Mouse (Mus musculus) intestine, embryonic 14.5 days (tissue): Measurements from ENCODE around the gene Ddx43. TPM values are rescaled to one million over a fixed set of nuclear protein-coding genes. Genes with fewer than 3 reads are reported as not detected.
A peak's percentile ranks its signal among the peaks of the same experiment; 100 is the strongest.

ENCODE experiments used
- ATAC-seq: fragments of 200-750 bp; cut with Nextera tagmentation; replicated peaks from 2 replicates; pipeline ENCODE4 v1.8.0; 2017; ENCODE audit warnings: low read depth, moderate number of reproducible peaks, moderate TSS enrichment, moderate library complexity; ENCODE audit not compliant: low FRiP score, low TSS enrichment
- DNase-seq: peaks from one replicate; pipeline ENCODE4 v3.0.0-alpha.2; 2018; ENCODE audit warnings: low spot score
- H3K27ac ChIP-seq: fragments of 300-500 bp; sonication (generic); 2 replicates; pipeline ENCODE4 v1.5.1; 2014; ENCODE audit warnings: low read depth, mild to moderate bottlenecking, control low read depth
- H3K27me3 ChIP-seq: fragments of 300-500 bp; sonication (generic); replicated peaks from 2 replicates; pipeline ENCODE4 v1.6.1; 2014; ENCODE audit warnings: low read length, control low read depth; ENCODE audit not compliant: control insufficient read depth, insufficient read depth
- H3K36me3 ChIP-seq: fragments of 300-500 bp; sonication (generic); 2 replicates; pipeline ENCODE4 v1.6.1; 2014; ENCODE audit warnings: low read length, control low read depth; ENCODE audit not compliant: control insufficient read depth, insufficient read depth
- H3K4me1 ChIP-seq: fragments of 300-500 bp; sonication (generic); replicated peaks from 2 replicates; pipeline ENCODE4 v1.6.1; 2014; ENCODE audit warnings: low read length, control low read depth, mixed read lengths; ENCODE audit not compliant: control insufficient read depth, insufficient read depth
- H3K4me2 ChIP-seq: fragments of 300-500 bp; sonication (generic); 2 replicates; pipeline ENCODE4 v1.6.1; 2014; ENCODE audit warnings: low read length
- H3K4me3 ChIP-seq: fragments of 300-500 bp; sonication (generic); 2 replicates; pipeline ENCODE4 v1.5.1; 2014; ENCODE audit warnings: low read depth, low read length, control low read depth, mixed read lengths
- H3K9ac ChIP-seq: fragments of 300-500 bp; sonication (generic); 2 replicates; pipeline ENCODE4 v1.6.1; 2014; ENCODE audit warnings: mild to moderate bottlenecking, low read length
- H3K9me3 ChIP-seq: fragments of 300-500 bp; sonication (generic); 2 replicates; pipeline ENCODE4 v1.6.1; 2016; ENCODE audit warnings: low read length, control low read depth; ENCODE audit not compliant: control insufficient read depth
- WGBS: fragments of 180-500 bp; shearing (Covaris S2); extraction: QIAGEN DNeasy Blood & Tissue Kit; methylation state at CpG from one replicate; pipeline ENCODE4 v1.1.7; 2014; 5-methylcytosine and 5-hydroxymethylcytosine counted together
- polyA plus RNA-seq: library from polyadenylated mRNA; unstranded; fragments of >200 nt; fragmentation: Nextera tagmentation; extraction: Ambion mirVana; gene quantifications from 2 replicates; pipeline ENCODE4 v1.2.1, GENCODE M21; 2014

The Ddx43 gene
- polyA plus RNA-seq, 1 experiment from 2014 or later, result 0.54 TPM

DNA sequence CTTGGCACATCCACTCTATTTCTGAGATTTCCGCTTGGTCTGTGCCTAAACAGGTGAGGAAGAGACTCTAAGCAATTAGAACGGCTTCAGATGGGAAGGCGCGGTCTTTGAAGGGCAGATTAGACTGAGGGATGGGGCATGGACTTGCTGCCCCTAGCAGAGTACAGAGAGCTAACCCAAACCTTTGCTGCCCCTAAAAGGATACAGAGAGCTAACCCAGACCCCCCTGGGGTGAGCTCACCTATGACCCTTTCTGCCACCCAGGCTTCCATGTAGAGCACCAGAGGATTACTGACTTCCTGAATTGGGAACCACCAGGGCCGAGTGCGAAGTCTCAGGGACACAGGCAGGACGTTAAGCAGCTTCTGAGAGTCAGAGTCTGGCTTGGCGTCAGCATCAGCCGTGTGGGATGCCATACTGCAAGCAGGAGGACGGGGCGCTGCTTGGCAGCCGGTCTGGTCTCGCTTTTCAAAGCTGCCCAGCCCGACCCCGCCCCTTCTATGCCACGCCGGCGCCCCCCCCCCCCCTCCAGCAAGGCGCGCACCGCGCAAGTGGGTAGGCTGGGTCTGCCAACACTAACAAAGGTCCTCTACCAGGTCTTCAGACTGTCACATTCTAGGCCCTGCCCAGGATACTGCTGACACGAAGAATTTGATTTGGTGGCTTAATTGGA, 17.3 kb upstream of the Ddx43 start, which contains the start of gene Ooep:
Ooep (minus strand) TSS at position 613 of the 673 bp plus-strand sequence.
- no peak within 1 kb of the TSS for H3K9ac ChIP-seq
- WGBS, result 4% methylated on average over 21 of the region's 23 CpGs
- H3K27ac ChIP-seq, result no peak within 1 kb of the TSS
- H3K27me3 ChIP-seq, result no peaks in the 10 kb centered on the region
- H3K9me3 ChIP-seq, result no peaks in the 10 kb centered on the region
- DNase-seq (no peak), ATAC-seq (peak; percentile 27; the same call in 1 of the 2 replicates)
- peak within 1 kb of the TSS; percentile 44 for H3K4me2 ChIP-seq
- peak within 1 kb of the TSS; percentile 13 for H3K4me3 ChIP-seq
- H3K36me3 ChIP-seq, result no peaks in the 10 kb centered on the region
- 0 out of 2 replicates have a peak, but pooled peaks cover 2% of the 10 kb centered on the region for H3K4me1 ChIP-seq

DNA sequence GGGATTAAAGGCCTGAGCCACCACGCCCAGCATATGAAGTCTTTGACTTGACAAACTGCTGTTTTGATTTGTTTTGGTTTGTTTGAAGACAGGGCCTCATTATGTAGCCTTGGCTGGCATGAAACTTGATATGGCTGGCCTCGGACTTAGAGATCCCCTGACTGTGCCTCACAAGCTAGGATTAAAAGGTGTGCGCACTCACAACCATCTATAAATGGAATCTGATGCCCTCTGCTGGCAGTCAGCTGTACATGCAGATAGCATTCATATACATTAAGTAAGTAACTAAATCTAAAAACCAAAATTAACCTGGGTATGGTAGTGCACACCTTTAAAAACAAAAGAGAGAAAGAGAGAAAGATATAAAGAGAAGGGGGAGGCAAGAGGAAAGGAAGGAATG, 9.7 kb upstream of the Ddx43 start:
- ATAC-seq (no peak), DNase-seq (no peak)
- no peaks in the 10 kb centered on the region; the same call in 1 of the 2 replicates for H3K9me3 ChIP-seq
- H3K27me3 ChIP-seq, result no peaks in the 10 kb centered on the region
- H3K27ac ChIP-seq, result no peak overlapping the region
- H3K4me1 ChIP-seq, result no peaks in the 10 kb centered on the region
- H3K36me3 ChIP-seq, result no peaks in the 10 kb centered on the region
- WGBS, result 51% methylated on average over 3 of the region's 3 CpGs
- H3K9ac ChIP-seq, result no peak overlapping the region
- no peak overlapping the region for H3K4me3 ChIP-seq
- no peak overlapping the region for H3K4me2 ChIP-seq

- no peak overlapping the region for H3K27ac ChIP-seq
- H3K4me3 ChIP-seq, result no peak overlapping the region
- 87% methylated on average over 7 of the region's 7 CpGs for WGBS
- DNase-seq, result no peak
- no peak overlapping the region for H3K4me2 ChIP-seq
- no peak for ATAC-seq
- H3K27me3 ChIP-seq, result no peaks in the 10 kb centered on the region
- no peaks in the 10 kb centered on the region; the same call in 1 of the 2 replicates for H3K9me3 ChIP-seq
- no peaks in the 10 kb centered on the region for H3K4me1 ChIP-seq
- H3K36me3 ChIP-seq, result no peaks in the 10 kb centered on the region
- H3K9ac ChIP-seq, result no peak overlapping the region
These were observed 8.6 kb upstream of the Ddx43 start for GRCm38 (mm10) chr9:78386947-78387346.

DNA sequence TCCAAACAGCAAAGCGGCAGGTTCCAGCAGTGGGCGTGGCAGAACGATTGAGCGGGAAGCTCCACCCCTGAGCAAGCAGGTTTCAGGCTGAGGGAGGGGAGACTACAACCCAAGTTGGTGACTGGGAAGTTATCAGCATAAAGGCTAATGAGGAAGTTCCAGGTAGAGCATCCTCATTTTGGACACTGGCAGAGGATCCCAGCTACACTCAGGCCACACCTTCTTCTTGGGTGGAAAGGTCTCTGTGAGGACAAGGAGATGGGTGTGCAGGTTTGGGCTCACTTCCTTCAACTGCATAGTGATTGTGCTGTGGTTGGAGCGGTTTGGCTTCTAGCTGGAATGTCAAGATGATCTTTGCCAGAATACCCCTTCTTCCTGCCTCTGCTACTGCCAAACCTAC, 5.6 kb upstream of the Ddx43 start:
- 26% methylated on average over 5 of the region's 5 CpGs for WGBS
- no peak for ATAC-seq
- Histone ChIP-seq H3K4me2 (no peak overlapping the region), H3K27me3 (peaks cover 23% of the 10 kb centered on the region), H3K9me3 (no peaks in the 10 kb centered on the region; the same call in 1 of the 2 replicates), H3K27ac (no peak overlapping the region), H3K36me3 (no peaks in the 10 kb centered on the region), H3K4me1 (no peaks in the 10 kb centered on the region), H3K9ac (no peak overlapping the region), H3K4me3 (no peak overlapping the region)
- DNase-seq, result no peak

DNA sequence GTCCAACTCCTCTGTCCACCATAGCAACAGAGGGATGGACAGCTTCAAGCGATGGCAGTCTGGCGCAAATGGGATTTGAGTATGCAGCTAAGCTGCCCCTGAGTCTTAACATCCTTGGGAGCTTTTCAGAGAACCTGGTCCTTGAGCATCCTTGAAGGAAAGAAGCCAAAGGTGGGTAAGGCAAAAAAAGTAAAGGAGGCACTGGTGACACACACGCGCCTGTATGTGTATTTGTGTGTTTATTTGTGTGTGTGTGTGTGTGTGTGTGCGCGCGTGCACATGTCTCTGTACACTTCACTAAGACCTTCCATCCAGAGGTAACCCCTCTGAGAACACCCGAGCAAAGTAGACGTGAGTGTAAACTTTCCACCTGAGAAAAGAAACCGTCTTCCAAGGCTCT, 1.8 kb upstream of the Ddx43 start:
- no peak for ATAC-seq
- Histone ChIP-seq H3K27ac (no peak overlapping the region), H3K4me3 (no peak overlapping the region), H3K9ac (no peak overlapping the region), H3K4me1 (no peaks in the 10 kb centered on the region), H3K9me3 (no peaks in the 10 kb centered on the region), H3K36me3 (no peaks in the 10 kb centered on the region), H3K4me2 (no peak overlapping the region), H3K27me3 (peaks cover 53% of the 10 kb centered on the region)
- no peak for DNase-seq
- 80% methylated on average over 10 of the region's 10 CpGs for WGBS

- Histone ChIP-seq H3K4me2 (no peak overlapping the region), H3K27ac (no peak overlapping the region), H3K27me3 (peaks cover 53% of the 10 kb centered on the region), H3K4me3 (no peak overlapping the region), H3K9ac (no peak overlapping the region), H3K36me3 (no peaks in the 10 kb centered on the region), H3K4me1 (no peaks in the 10 kb centered on the region), H3K9me3 (no peaks in the 10 kb centered on the region)
- WGBS, result 60% methylated on average over 7 of the region's 7 CpGs
- DNase-seq (no peak), ATAC-seq (no peak)
These were observed 975 bp upstream of the Ddx43 start for GRCm38 (mm10) chr9:78394602-78395001.

- no peak overlapping the region for H3K27ac ChIP-seq
- 34% methylated on average over 11 of the region's 11 CpGs for WGBS
These were observed 340 bp upstream of the Ddx43 start for GRCm38 (mm10) chr9:78395244-78395629.

DNA sequence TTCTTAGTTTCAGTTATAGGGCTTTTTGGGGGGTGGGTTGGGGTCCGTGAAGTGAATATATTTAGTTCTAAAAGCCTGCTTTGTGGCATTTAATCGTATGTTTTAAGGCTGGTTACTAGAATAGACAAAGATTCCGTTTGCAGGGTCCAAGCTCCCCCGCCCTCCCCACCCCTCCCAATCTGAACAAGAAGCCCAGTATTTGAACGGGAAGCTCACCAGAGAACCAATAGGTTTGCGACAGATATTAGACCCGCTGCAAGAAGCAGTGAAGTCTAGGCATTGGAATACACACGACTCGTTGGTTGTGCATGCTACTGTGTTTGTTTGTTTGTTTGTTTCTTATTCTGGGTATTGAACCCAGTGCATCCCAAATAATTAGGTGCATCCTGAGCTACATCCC, 940 bp downstream of the Ddx43 start:
- H3K4me3 ChIP-seq, result peak overlapping the region; percentile 40; the same call in 1 of the 2 replicates
- 60% methylated on average over 9 of the region's 9 CpGs for WGBS
- DNase-seq (no peak), ATAC-seq (no peak)
- H3K36me3 ChIP-seq, result no peaks in the 10 kb centered on the region
- H3K27ac ChIP-seq, result no peak overlapping the region
- H3K4me1 ChIP-seq, result no peaks in the 10 kb centered on the region
- H3K9me3 ChIP-seq, result no peaks in the 10 kb centered on the region
- H3K27me3 ChIP-seq, result peaks cover 53% of the 10 kb centered on the region
- H3K9ac ChIP-seq, result no peak overlapping the region
- peak overlapping the region; percentile 63 for H3K4me2 ChIP-seq

More at GRCm38 (mm10) chr9:78395244-78395629, 340 bp upstream of the Ddx43 start:
- Histone ChIP-seq H3K4me2 (peak overlapping the region; percentile 63), H3K4me3 (peak overlapping the region; percentile 40), H3K9ac (no peak overlapping the region), H3K36me3 (no peaks in the 10 kb centered on the region), H3K4me1 (no peaks in the 10 kb centered on the region), H3K27me3 (peaks cover 53% of the 10 kb centered on the region), H3K9me3 (no peaks in the 10 kb centered on the region)
- no peak for ATAC-seq
- DNase-seq, result no peak

DNA sequence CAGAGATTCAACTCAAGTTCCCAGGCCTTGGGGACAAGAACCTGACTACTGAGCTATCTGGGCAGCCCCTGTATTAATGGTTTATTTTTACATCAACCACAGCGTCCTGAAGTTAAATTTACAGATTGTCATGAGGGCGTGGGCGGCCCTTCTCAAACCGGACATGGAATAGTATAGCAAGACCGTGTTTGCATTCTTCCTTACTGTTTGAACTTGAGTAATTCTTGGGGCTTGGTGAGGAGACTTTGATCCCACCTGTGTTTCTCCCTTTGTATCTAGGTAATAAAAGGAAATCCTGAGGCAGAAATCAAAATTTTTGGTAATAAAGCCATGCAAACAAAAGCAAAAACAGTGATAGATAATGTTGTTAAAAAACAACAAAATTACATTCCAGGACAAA, 5.0 kb downstream of the Ddx43 start:
- Histone ChIP-seq H3K9me3 (no peaks in the 10 kb centered on the region), H3K9ac (no peak overlapping the region), H3K36me3 (no peaks in the 10 kb centered on the region), H3K4me3 (no peak overlapping the region), H3K27ac (no peak overlapping the region), H3K4me2 (no peak overlapping the region), H3K27me3 (peaks cover 24% of the 10 kb centered on the region), H3K4me1 (no peaks in the 10 kb centered on the region)
- 59% methylated on average over 5 of the region's 5 CpGs for whole genome bisulfite sequencing
- no peak for DNase-seq
- no peak for ATAC-seq
